Mouse (Mus musculus) brown adipose tissue, adult 24 weeks (tissue): ENCODE data around the gene Scand1. TPM values are rescaled to one million over a fixed set of nuclear protein-coding genes. Genes with fewer than 3 reads are reported as not detected.

Experiments used
- H3K27ac ChIP-seq: fragments of 200-500 bp; replicated peaks from 2 replicates; pipeline ENCODE4 v1.5.1; 2012; ENCODE audit warnings: low read depth, mild to moderate bottlenecking, low read length
- H3K4me1 ChIP-seq: fragments of 200-500 bp; 2 replicates; pipeline ENCODE4 v1.6.1; 2012; ENCODE audit warnings: low read length, mixed read lengths; ENCODE audit not compliant: control insufficient read depth, insufficient read depth, insufficient read length
- H3K4me3 ChIP-seq: fragments of 200-500 bp; 2 replicates; pipeline ENCODE4 v1.5.1; 2012; ENCODE audit warnings: low read depth, mild to moderate bottlenecking, low read length, moderate library complexity; ENCODE audit not compliant: insufficient read depth
- polyA plus RNA-seq: library from polyadenylated mRNA; stranded (reverse); fragments of >200 nt; gene quantifications from 2 replicates; pipeline ENCODE4 v1.2.4, GENCODE M21; 2012; ENCODE audit not compliant: missing spikeins, insufficient read depth, insufficient read length

Scand1 gene
- polyA plus RNA-seq, 1 experiment, result 42.6 TPM

GRCm38 (mm10) chr2:156289552-156290160 is 22.8 kb downstream of the Scand1 start:
- Histone ChIP-seq H3K4me3 (no peak overlapping the region), H3K4me1 (no peaks in the 10 kb centered on the region), H3K27ac (no peak overlapping the region)

GRCm38 (mm10) chr2:156288222-156288621 is 24.3 kb downstream of the Scand1 start:
- no peak overlapping the region for H3K27ac ChIP-seq
- no peaks in the 10 kb centered on the region for H3K4me1 ChIP-seq
- H3K4me3 ChIP-seq, result no peak overlapping the region

DNA sequence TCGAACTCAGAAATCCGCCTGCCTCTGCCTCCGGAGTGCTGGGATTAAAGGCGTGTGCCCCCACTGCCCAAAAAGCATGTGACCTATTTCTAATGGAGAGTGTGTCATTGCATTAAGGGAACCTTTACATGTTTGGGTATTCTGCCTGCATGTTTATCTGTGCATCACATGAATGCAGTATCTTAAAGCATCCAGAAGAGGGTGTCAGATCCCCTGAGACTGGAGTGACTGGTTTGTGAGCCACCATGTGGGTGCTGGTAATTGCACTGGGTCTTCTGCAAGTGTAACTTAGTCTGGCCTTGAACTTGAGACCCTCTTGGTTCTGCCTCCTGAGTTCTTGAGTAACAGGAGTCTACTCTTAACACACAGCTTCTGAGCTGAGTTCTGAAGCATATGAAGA is 25.8 kb downstream of the Scand1 start:
- H3K4me3 ChIP-seq, result no peak overlapping the region
- H3K4me1 ChIP-seq, result no peaks in the 10 kb centered on the region
- no peak overlapping the region for H3K27ac ChIP-seq

GRCm38 (mm10) chr2:156285161-156285560 is 27.3 kb downstream of the Scand1 start:
- Histone ChIP-seq H3K4me3 (no peak overlapping the region), H3K27ac (no peak overlapping the region), H3K4me1 (no peaks in the 10 kb centered on the region)

DNA sequence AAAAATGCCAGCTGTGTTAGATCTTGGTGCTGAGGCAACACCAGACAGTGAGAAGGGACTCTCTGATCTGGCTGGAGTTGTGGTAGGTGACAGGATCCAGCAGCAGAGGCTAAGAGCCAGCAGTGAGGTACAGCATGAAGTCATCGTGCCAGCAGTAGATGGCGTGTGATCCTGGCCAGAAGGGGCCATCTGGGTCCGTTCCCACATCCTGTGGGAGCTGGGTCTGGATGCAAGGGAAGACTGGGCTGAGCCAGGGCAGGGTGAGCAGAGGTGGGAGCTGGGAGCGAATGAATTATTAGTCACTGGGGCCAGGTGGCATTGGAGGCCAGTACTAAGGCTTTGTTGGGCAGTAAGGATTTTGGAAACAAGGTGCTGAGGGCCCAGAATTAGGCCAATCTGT is 31.3 kb downstream of the Scand1 start:
- no peak overlapping the region for H3K4me3 ChIP-seq
- H3K4me1 ChIP-seq, result no peaks in the 10 kb centered on the region
- H3K27ac ChIP-seq, result no peak overlapping the region

DNA sequence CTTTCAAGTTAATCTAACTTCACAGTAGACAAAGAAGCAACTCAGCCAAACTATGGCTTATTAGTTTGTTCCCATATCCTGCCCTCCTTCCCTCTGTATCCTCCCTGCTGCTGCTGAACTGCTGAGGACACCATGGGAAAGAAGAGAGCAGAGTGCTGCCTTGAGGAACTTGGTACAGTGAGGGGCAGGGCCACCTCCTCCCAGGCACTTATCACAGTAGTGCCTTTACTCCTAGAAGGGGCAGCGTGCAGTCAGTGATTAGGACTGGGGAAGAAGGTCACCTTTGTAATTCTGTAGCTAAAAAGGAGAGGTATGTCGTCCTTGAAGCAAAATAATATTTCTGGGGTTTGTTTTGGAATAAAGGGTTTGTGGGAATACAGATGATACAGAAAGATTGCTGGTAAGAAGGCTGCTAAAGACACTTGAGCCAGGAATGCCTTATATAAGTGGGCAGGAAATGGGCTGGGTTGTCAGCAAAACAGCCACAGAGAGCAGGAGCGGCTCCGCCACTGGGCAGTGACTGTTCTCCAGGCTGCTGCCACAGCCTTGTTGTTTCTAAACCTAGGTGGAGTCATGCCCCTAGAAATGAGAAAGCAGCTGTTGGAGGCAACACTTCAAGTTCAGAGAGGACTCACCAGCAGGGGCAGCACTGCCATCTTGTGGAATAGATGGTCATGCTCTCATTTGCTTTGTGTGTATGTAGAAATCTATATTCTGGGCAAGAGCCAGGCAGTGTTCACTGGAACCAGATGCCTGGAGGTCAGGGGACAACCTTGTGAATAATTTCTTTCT is 34.1 kb downstream of the Scand1 start:
- Histone ChIP-seq H3K4me1 (no peaks in the 10 kb centered on the region), H3K4me3 (no peak overlapping the region), H3K27ac (peak overlapping the region; percentile 54)

DNA sequence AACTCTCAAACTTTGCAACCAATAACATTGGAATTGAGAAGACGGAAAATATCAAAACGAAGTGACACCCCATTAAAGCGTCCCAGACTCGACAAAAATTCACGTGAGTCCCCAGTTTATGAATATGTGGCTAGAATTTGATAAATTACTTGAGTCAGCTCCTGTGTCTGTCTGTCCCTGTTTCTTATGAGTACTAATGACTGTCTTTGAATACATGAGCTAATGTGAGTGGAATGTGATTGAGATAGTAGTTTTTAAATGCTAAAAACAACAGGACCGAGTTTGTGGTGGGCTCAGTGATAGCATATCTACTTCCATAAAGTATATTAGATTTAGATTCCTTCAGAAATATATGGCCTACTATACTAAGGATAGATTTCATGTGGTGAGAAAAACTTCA is 40.0 kb downstream of the Scand1 start:
- Histone ChIP-seq H3K4me1 (no peaks in the 10 kb centered on the region), H3K4me3 (no peak overlapping the region), H3K27ac (no peak overlapping the region)

DNA sequence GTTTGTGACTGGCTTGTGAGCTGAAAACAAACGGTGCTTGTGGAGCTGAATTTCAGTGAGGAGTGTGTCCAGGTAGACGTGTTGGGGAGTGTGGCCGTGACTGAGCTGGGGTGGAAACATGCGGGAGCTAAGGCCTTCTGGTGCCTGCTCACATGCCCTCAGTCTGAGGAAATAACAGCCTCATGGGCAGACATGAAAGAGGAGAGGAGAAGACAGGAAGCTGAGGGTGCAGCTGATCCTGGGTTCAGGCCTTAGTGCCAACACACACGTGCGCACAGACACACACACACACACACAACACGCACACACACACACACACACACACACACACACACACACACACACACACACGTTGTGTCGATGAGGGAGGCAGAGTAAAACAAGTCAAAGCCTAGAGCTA is 44.9 kb downstream of the Scand1 start:
- H3K4me3 ChIP-seq, result no peak overlapping the region
- no peak overlapping the region for H3K27ac ChIP-seq
- no peaks in the 10 kb centered on the region for H3K4me1 ChIP-seq

DNA sequence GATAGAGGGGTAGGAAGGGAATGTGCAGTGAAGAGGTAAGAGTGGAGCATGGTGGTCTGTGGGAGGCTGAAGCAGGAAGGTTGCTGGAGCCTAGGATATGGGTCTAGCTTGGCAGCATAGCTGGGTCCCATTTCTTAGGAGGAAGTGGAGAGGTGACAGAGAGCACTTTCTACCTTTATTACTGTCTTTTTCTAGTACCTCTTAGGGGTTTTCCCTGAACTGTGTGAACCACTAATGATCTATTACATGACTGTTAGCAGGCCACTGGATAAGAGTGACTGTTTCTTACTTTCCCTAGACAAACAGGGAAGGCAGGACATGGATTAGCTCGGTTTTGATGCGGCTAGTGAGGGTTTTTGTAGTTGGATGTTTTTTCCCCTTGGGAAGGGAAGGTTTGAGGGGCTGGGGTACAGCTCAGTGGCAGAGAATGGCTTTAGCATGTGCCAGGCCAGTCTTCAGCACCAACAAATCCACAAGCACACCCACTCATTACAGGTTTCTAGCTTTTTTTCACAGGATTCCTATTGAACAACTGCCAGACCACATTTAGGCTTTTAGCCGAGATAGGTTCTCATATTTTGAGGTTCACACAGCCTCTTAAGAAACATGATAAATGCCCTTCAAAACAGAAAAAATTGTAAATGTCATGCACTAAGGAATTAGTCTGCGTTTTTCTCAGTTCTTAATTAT is 49.2 kb downstream of the Scand1 start:
- Histone ChIP-seq H3K27ac (no peak overlapping the region), H3K4me1 (peaks cover 15% of the 10 kb centered on the region), H3K4me3 (no peak overlapping the region)

Other genes starting within 250 kb of the Scand1 start
- gene Spag4, start 247.5 kb downstream of the Scand1 start, polyA plus RNA-seq, result 4.0 and 5.4 TPM in 2 replicates
- 31.6 and 33.3 TPM in 2 replicates for gene Cpne1, start 200.7 kb downstream of the Scand1 start, polyA plus RNA-seq
- 6.4 TPM in 2 replicates for gene Rbm12, start 200.7 kb downstream of the Scand1 start, polyA plus RNA-seq
- 2.9 and 4.3 TPM in 2 replicates for gene Gm28036, start 185.6 kb downstream of the Scand1 start, polyA plus RNA-seq
- gene Romo1, start 168.7 kb downstream of the Scand1 start, polyA plus RNA-seq, result 723 and 898 TPM in 2 replicates
- gene Nfs1, start 168.5 kb downstream of the Scand1 start, polyA plus RNA-seq, result 107 and 161 TPM in 2 replicates
- gene Rbm39, start 132.5 kb downstream of the Scand1 start, polyA plus RNA-seq, result 113 and 143 TPM in 2 replicates
- 9.1 and 17.5 TPM in 2 replicates for gene Phf20, start 116.2 kb downstream of the Scand1 start, polyA plus RNA-seq
- 1.5 and 2.0 TPM in 2 replicates for gene Cnbd2, start 405 bp downstream of the Scand1 start, polyA plus RNA-seq
- gene Epb41l1, start 108.2 kb upstream of the Scand1 start, polyA plus RNA-seq, result 23.3 and 29.1 TPM in 2 replicates
- 9.2 and 10.7 TPM in 2 replicates for gene Aar2, start 234.9 kb upstream of the Scand1 start, polyA plus RNA-seq